Mouse (Mus musculus) liver, postnatal 0 days (tissue): ENCODE measurements at regions not wholly inside any gene's neighbourhood (a gene's known extent, or its start where the extent isn't known, plus 50 kb on each side); places are given as distances from the start of the nearest gene placed in this dataset.

Source experiments
- ATAC-seq: fragments of 200-750 bp; cut with Nextera tagmentation; 2 replicates; pipeline ENCODE4 v1.8.0; 2017; ENCODE audit warnings: mild to moderate bottlenecking, moderate library complexity
- DNase-seq: peaks from one replicate; pipeline ENCODE4 v3.0.0-alpha.2; 2016
- H3K27ac ChIP-seq: fragments of 300-500 bp; sonication (generic); 2 replicates; pipeline ENCODE4 v1.5.1; 2014; ENCODE audit warnings: antibody characterized with exemption, moderate library complexity, mild to moderate bottlenecking, low read depth
- H3K27me3 ChIP-seq: fragments of 300-500 bp; sonication (generic); 2 replicates; pipeline ENCODE4 v1.6.1; 2014; ENCODE audit warnings: low read length, control low read depth, mixed read lengths; ENCODE audit not compliant: insufficient read depth
- H3K36me3 ChIP-seq: fragments of 300-500 bp; sonication (generic); replicated peaks from 2 replicates; pipeline ENCODE4 v1.6.1; 2014; ENCODE audit warnings: mild to moderate bottlenecking, control low read depth, low read length, moderate library complexity, mixed read lengths; ENCODE audit not compliant: insufficient read depth
- H3K4me1 ChIP-seq: fragments of 300-500 bp; sonication (generic); 2 replicates; pipeline ENCODE4 v1.6.1; 2014; ENCODE audit warnings: antibody characterized with exemption, mild to moderate bottlenecking, control low read depth; ENCODE audit not compliant: insufficient read depth
- H3K4me2 ChIP-seq: fragments of 300-500 bp; sonication (generic); 2 replicates; pipeline ENCODE4 v1.6.1; 2014; ENCODE audit warnings: low read depth, mild to moderate bottlenecking, low read length, moderate library complexity, mixed read lengths
- H3K4me3 ChIP-seq: fragments of 300-500 bp; sonication (generic); 2 replicates; pipeline ENCODE4 v1.5.1; 2014; ENCODE audit warnings: low read depth, low read length
- H3K9ac ChIP-seq: fragments of 300-500 bp; sonication (generic); replicated peaks from 2 replicates; pipeline ENCODE4 v1.6.1; 2014; ENCODE audit warnings: mild to moderate bottlenecking, moderate library complexity
- H3K9me3 ChIP-seq: fragments of 300-500 bp; sonication (generic); 2 replicates; pipeline ENCODE4 v1.6.1; 2016; ENCODE audit warnings: mild to moderate bottlenecking, control low read depth, low read length, mixed read lengths
- CTCF ChIP-seq: sonication (generic); IDR thresholded peaks from 2 replicates; pipeline ENCODE4 v1.5.1; 2016; ENCODE audit warnings: antibody characterized with exemption, low read depth
- EP300 ChIP-seq: IDR thresholded peaks from 2 replicates; pipeline ENCODE4 v1.6.1; 2016; ENCODE audit warnings: antibody characterized with exemption, low read depth, mild to moderate bottlenecking
- WGBS: fragments of 180-500 bp; shearing (Covaris S2); extraction: QIAGEN DNeasy Blood & Tissue Kit; methylation state at CpG from one replicate; pipeline ENCODE4 v1.1.7; 2014; ENCODE audit not compliant: insufficient replicate concordance; 5-methylcytosine and 5-hydroxymethylcytosine counted together

- Histone ChIP-seq H3K4me2 (peak overlapping the region; percentile 72), H3K9ac (peak overlapping the region; percentile 18; the same call in 1 of the 2 replicates), H3K27ac (peak overlapping the region; percentile 66; the same call in 1 of the 2 replicates), H3K27me3 (no peaks in the 10 kb centered on the region), H3K36me3 (no peaks in the 10 kb centered on the region), H3K4me3 (peak overlapping the region; percentile 36), H3K4me1 (peaks cover 26% of the 10 kb centered on the region), H3K9me3 (no peaks in the 10 kb centered on the region)
- DNase-seq (no peak), ATAC-seq (no peak)
- no peak for TF ChIP-seq CTCF
- TF ChIP-seq EP300, result no peak
- WGBS, result 8% methylated on average over 17 of the region's 17 CpGs
These were observed 84.2 kb upstream of the Calm2 start for GRCm38 (mm10) chr17:87530818-87531410.

GRCm38 (mm10) chr17:87531411-87532157 lies 84.8 kb upstream of the Calm2 start:
- peak; percentile 24 for DNase-seq
- WGBS, result 8% methylated on average over 21 of the region's 21 CpGs
- Histone ChIP-seq H3K4me3 (peak overlapping the region; percentile 36), H3K4me1 (peaks cover 26% of the 10 kb centered on the region), H3K36me3 (no peaks in the 10 kb centered on the region), H3K9me3 (no peaks in the 10 kb centered on the region), H3K9ac (peak overlapping the region; percentile 18; the same call in 1 of the 2 replicates), H3K4me2 (peak overlapping the region; percentile 72), H3K27ac (peak overlapping the region; percentile 66), H3K27me3 (no peaks in the 10 kb centered on the region)
- ATAC-seq, result peak; percentile 26; the same call in 1 of the 2 replicates
- TF ChIP-seq CTCF, result no peak
- TF ChIP-seq EP300, result no peak

- no peak for TF ChIP-seq CTCF
- no peak for TF ChIP-seq EP300
- no peak for ATAC-seq
- peak overlapping the region; percentile 36 for H3K4me3 ChIP-seq
These were observed 85.4 kb upstream of the Calm2 start for GRCm38 (mm10) chr17:87532158-87532545.

GRCm38 (mm10) chr17:87532762-87533161 lies 86.0 kb upstream of the Calm2 start:
- H3K4me2 ChIP-seq, result peak overlapping the region; percentile 72
- ATAC-seq (no peak), DNase-seq (no peak)
- WGBS, result 57% methylated on average over 6 of the region's 6 CpGs
- TF ChIP-seq CTCF (no peak), EP300 (no peak)
- no peak overlapping the region for H3K27ac ChIP-seq
- no peaks in the 10 kb centered on the region for H3K9me3 ChIP-seq
- H3K36me3 ChIP-seq, result no peaks in the 10 kb centered on the region
- H3K9ac ChIP-seq, result no peak overlapping the region
- no peak overlapping the region for H3K4me3 ChIP-seq
- H3K27me3 ChIP-seq, result no peaks in the 10 kb centered on the region
- H3K4me1 ChIP-seq, result peaks cover 26% of the 10 kb centered on the region

More at GRCm38 (mm10) chr17:87532158-87532545, 85.4 kb upstream of the Calm2 start:
- WGBS, result 9% methylated on average over 9 of the region's 9 CpGs
- Histone ChIP-seq H3K4me1 (peaks cover 26% of the 10 kb centered on the region), H3K4me2 (peak overlapping the region; percentile 72), H3K9me3 (no peaks in the 10 kb centered on the region), H3K27ac (peak overlapping the region; percentile 66), H3K9ac (no peak overlapping the region), H3K36me3 (no peaks in the 10 kb centered on the region), H3K27me3 (no peaks in the 10 kb centered on the region)
- DNase-seq, result no peak

- H3K27me3 ChIP-seq, result no peaks in the 10 kb centered on the region
- no peak overlapping the region for H3K9ac ChIP-seq
- WGBS, result 62% methylated on average over 6 of the region's 6 CpGs
- H3K4me3 ChIP-seq, result no peak overlapping the region
- H3K27ac ChIP-seq, result no peak overlapping the region
- H3K36me3 ChIP-seq, result no peaks in the 10 kb centered on the region
- no peaks in the 10 kb centered on the region for H3K9me3 ChIP-seq
- H3K4me2 ChIP-seq, result no peak overlapping the region
- TF ChIP-seq EP300, result no peak
- TF ChIP-seq CTCF, result no peak
- ATAC-seq (no peak), DNase-seq (no peak)
- no peaks in the 10 kb centered on the region for H3K4me1 ChIP-seq
These were observed 86.2 kb upstream of the Epcam start for GRCm38 (mm10) chr17:87549568-87549967.

GRCm38 (mm10) chr17:87550518-87551164 lies 85.1 kb upstream of the Epcam start:
- Histone ChIP-seq H3K36me3 (no peaks in the 10 kb centered on the region), H3K9me3 (no peaks in the 10 kb centered on the region), H3K4me2 (no peak overlapping the region), H3K9ac (no peak overlapping the region), H3K27ac (no peak overlapping the region; the same call in 1 of the 2 replicates), H3K4me1 (no peaks in the 10 kb centered on the region), H3K4me3 (no peak overlapping the region), H3K27me3 (no peaks in the 10 kb centered on the region)
- DNase-seq, result no peak
- TF ChIP-seq CTCF, result no peak
- ATAC-seq, result peak; percentile 25; the same call in 1 of the 2 replicates
- 40% methylated on average over 11 of the region's 13 CpGs for whole genome bisulfite sequencing
